Mouse (Mus musculus): ENCODE data around the gene Wwox.

- TF ChIP-seq POLR2A (IDR thresholded peaks at IDR 0.05; ENCODE audit: insufficient read depth, low read length) (no peak), CTCF (IDR thresholded peaks at IDR 0.05; ENCODE audit: low read depth, low read length) (no peak), EP300 (IDR thresholded peaks at IDR 0.05; ENCODE audit: insufficient read depth, low read depth, low read length) (no peak)
These were observed 757.4 kb downstream of the Wwox start for GRCm38 (mm10) chr8:115196859-115197258.

Data from ES-Bruce4 (cell line).